Mouse (Mus musculus) lung, postnatal 0 days (tissue): ENCODE results near the gene Rab8a. TPM values are rescaled to one million over a fixed set of nuclear protein-coding genes. Genes with fewer than 3 reads are reported as not detected.

ENCODE experiments used
- ATAC-seq: fragments of 200-750 bp; cut with Nextera tagmentation; 2 replicates; pipeline ENCODE4 v1.8.0; 2017; ENCODE audit warnings: moderate library complexity
- DNase-seq: peaks from one replicate; pipeline ENCODE4 v3.0.0-alpha.2; 2016; ENCODE audit warnings: low spot score
- H3K27ac ChIP-seq: fragments of 300-500 bp; sonication (generic); 2 replicates; pipeline ENCODE4 v1.5.1; 2014; ENCODE audit warnings: antibody characterized with exemption, mild to moderate bottlenecking, low read length, mixed read lengths
- H3K27me3 ChIP-seq: fragments of 300-500 bp; sonication (generic); replicated peaks from 2 replicates; pipeline ENCODE4 v1.6.1; 2014; ENCODE audit warnings: low read length, mixed read lengths; ENCODE audit not compliant: insufficient read depth
- H3K36me3 ChIP-seq: fragments of 300-500 bp; sonication (generic); 2 replicates; pipeline ENCODE4 v1.6.1; 2014; ENCODE audit warnings: low read length, mixed read lengths; ENCODE audit not compliant: insufficient read depth
- H3K4me1 ChIP-seq: fragments of 300-500 bp; sonication (generic); 2 replicates; pipeline ENCODE4 v1.6.1; 2014; ENCODE audit warnings: antibody characterized with exemption, low read depth, low read length, mixed read lengths; ENCODE audit not compliant: insufficient read depth
- H3K4me2 ChIP-seq: fragments of 300-500 bp; sonication (generic); replicated peaks from 2 replicates; pipeline ENCODE4 v1.6.1; 2014; ENCODE audit warnings: low read depth, mild to moderate bottlenecking, low read length, moderate library complexity, mixed read lengths
- H3K4me3 ChIP-seq: fragments of 300-500 bp; sonication (generic); 2 replicates; pipeline ENCODE4 v1.5.1; 2014; ENCODE audit warnings: low read depth, low read length
- H3K9ac ChIP-seq: fragments of 300-500 bp; sonication (generic); replicated peaks from 2 replicates; pipeline ENCODE4 v1.6.1; 2014; ENCODE audit warnings: low read depth, mild to moderate bottlenecking
- H3K9me3 ChIP-seq: fragments of 300-500 bp; sonication (generic); 2 replicates; pipeline ENCODE4 v1.6.1; 2016; ENCODE audit warnings: low read length, mixed read lengths
- CTCF ChIP-seq: IDR thresholded peaks from 2 replicates; pipeline ENCODE4 v1.5.1; 2016; ENCODE audit warnings: antibody characterized with exemption, mild to moderate bottlenecking
- EP300 ChIP-seq: IDR thresholded peaks from 2 replicates; pipeline ENCODE4 v1.6.1; 2016; ENCODE audit warnings: antibody characterized with exemption, mild to moderate bottlenecking, control low read depth
- WGBS: fragments of 180-500 bp; shearing (Covaris S2); extraction: QIAGEN DNeasy Blood & Tissue Kit; methylation state at CpG from one replicate; pipeline ENCODE4 v1.1.7; 2014; 5-methylcytosine and 5-hydroxymethylcytosine counted together
- polyA plus RNA-seq: library from polyadenylated mRNA; unstranded; fragments of >200 nt; fragmentation: Nextera tagmentation; extraction: Ambion mirVana; gene quantifications from 2 replicates; pipeline ENCODE4 v1.2.1, GENCODE M21; 2015

Rab8a gene
- polyA plus RNA-seq, 1 experiment from 2014 or later: 67.3 TPM

GRCm38 (mm10) chr8:72169098-72169668 is 8.2 kb downstream of the Rab8a start:
- Histone ChIP-seq H3K36me3 (peaks cover 53% of the 10 kb centered on the region), H3K27me3 (no peaks in the 10 kb centered on the region), H3K4me3 (no peak overlapping the region), H3K4me2 (no peak overlapping the region), H3K4me1 (no peaks in the 10 kb centered on the region), H3K9me3 (no peaks in the 10 kb centered on the region), H3K9ac (no peak overlapping the region), H3K27ac (no peak overlapping the region)
- no peak for TF ChIP-seq CTCF
- no peak for TF ChIP-seq EP300
- ATAC-seq (peak; percentile 26; the same call in 1 of the 2 replicates), DNase-seq (peak; percentile 44)
- 78% methylated on average over 3 of the region's 3 CpGs for WGBS

- TF ChIP-seq EP300: no peak
- TF ChIP-seq CTCF: no peak
- Histone ChIP-seq H3K27ac (no peak overlapping the region), H3K9me3 (no peaks in the 10 kb centered on the region), H3K36me3 (peaks cover 59% of the 10 kb centered on the region), H3K4me1 (no peaks in the 10 kb centered on the region), H3K4me3 (no peak overlapping the region), H3K9ac (no peak overlapping the region), H3K4me2 (no peak overlapping the region), H3K27me3 (no peaks in the 10 kb centered on the region)
- 70% methylated on average over 3 of the region's 3 CpGs for WGBS
- no peak for ATAC-seq
- DNase-seq: no peak
Observed at GRCm38 (mm10) chr8:72169681-72170249, 8.8 kb downstream of the Rab8a start.

DNA sequence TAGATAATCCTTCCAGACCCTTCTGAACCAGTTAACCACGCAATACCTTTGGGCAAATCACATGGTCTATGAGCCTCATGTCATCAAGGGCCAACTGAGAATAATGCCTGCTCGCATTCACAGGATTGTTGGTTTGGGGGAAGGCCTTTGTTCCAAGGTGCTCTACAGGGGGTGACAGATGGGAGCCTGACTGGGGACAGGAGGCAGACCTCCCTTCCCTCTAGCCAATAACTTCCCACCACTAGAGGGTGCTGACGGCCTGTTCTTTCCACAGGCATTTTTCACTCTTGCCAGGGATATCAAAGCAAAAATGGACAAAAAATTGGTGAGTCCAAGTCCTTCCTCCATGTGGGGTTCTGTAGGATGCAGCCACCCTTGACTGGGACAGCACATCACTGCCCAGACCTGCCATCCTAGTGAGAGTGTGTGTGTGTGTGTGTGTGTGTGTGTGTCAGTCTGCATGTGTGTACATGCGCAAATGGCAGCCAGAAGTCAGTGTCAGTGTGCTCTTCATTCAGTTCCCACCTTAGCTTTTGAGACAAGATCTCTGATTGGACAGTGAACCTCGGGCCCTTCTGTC is 16.4 kb downstream of the Rab8a start:
- Histone ChIP-seq H3K9ac (no peak overlapping the region), H3K27ac (no peak overlapping the region), H3K4me3 (no peak overlapping the region), H3K27me3 (no peaks in the 10 kb centered on the region), H3K4me1 (no peaks in the 10 kb centered on the region), H3K9me3 (no peaks in the 10 kb centered on the region), H3K4me2 (no peak overlapping the region), H3K36me3 (peaks cover 69% of the 10 kb centered on the region)
- ATAC-seq: peak; percentile 71
- TF ChIP-seq CTCF: peak; percentile 92
- no peak for TF ChIP-seq EP300
- 61% methylated on average over 5 of the region's 5 CpGs for WGBS
- DNase-seq: peak; percentile 80

DNA sequence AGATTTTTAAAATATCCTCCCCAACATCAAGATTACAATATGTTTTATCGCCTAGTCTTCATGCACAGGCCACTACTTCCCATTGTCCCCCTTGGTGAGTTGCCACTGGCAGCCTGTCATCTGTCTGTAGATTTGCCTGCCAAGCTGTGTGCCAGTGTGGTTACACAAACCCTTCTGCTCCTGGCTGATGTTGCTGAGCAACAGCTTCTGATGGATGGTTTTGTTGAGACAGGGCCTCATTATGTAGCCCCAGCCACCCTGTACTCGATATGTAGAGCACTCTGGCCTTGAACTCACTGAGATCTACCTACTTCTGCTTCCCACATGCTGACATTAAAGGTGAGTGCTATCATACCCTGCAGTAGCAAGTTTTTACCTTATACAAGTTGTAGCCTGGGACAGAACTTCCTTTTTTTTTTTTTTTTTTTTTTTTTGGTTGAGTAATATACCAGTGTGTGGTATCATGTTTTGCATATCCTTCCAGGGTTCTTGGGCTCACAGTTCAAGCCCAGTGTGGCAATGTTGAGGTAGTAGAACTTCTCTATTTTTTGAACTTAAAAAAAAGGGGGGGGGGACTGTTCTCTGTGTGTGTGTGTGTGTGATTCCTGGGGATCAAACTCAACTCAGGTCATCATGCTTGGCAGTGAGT is 22.7 kb downstream of the Rab8a start:
- 72% methylated on average over 2 of the region's 2 CpGs for WGBS
- Histone ChIP-seq H3K4me1 (no peaks in the 10 kb centered on the region), H3K27ac (no peak overlapping the region), H3K9me3 (no peaks in the 10 kb centered on the region), H3K4me3 (no peak overlapping the region), H3K27me3 (no peaks in the 10 kb centered on the region), H3K4me2 (no peak overlapping the region), H3K9ac (no peak overlapping the region), H3K36me3 (peaks cover 27% of the 10 kb centered on the region; the same call in 1 of the 2 replicates)
- ATAC-seq (peak; percentile 28; the same call in 1 of the 2 replicates), DNase-seq (no peak)
- TF ChIP-seq CTCF: no peak
- no peak for TF ChIP-seq EP300

- DNase-seq (no peak), ATAC-seq (no peak)
- TF ChIP-seq EP300 (no peak), CTCF (no peak)
- no peaks in the 10 kb centered on the region for H3K9me3 ChIP-seq
- H3K9ac ChIP-seq: no peak overlapping the region
- 94% methylated on average over 2 of the region's 2 CpGs for WGBS
- no peaks in the 10 kb centered on the region for H3K36me3 ChIP-seq
- H3K27me3 ChIP-seq: no peaks in the 10 kb centered on the region
- H3K4me2 ChIP-seq: no peak overlapping the region
- H3K4me1 ChIP-seq: no peaks in the 10 kb centered on the region
- H3K4me3 ChIP-seq: no peak overlapping the region
- H3K27ac ChIP-seq: no peak overlapping the region
Observed at GRCm38 (mm10) chr8:72187793-72188331, 26.9 kb downstream of the Rab8a start.
